Mouse (Mus musculus) inflammation-experienced regulatory T-cells, adult 6 months (primary cell): ENCODE data around the gene Olfr1395. TPM values are rescaled to one million over a fixed set of nuclear protein-coding genes. Genes with fewer than 3 reads are reported as not detected.
"Not testable (repeated sequence)": the region's sequence is repeated elsewhere in the genome, so short reads cannot be mapped to it uniquely, and the experiment has no call there.

ENCODE experiments used
- ATAC-seq: one replicate; pipeline ENCODE4 v1.8.0; 2017
- polyA plus RNA-seq, 3 experiments: library from polyadenylated mRNA; unstranded; fragments of 100-300 nt; shearing (Covaris generic); gene quantifications; one replicate each; pipeline ENCODE4 v1.2.1; 2017

Olfr1395 gene
- polyA plus RNA-seq, 3 experiments from 2014 or later = not detected

GRCm38 (mm10) chr11:49175345-49175744, 33.3 kb downstream of the Olfr1395 start:
- no peak for ATAC-seq

- ATAC-seq = not testable (repeated sequence)
Observed at GRCm38 (mm10) chr11:49176047-49176779, 34.1 kb downstream of the Olfr1395 start.

- ATAC-seq = no peak
Observed at GRCm38 (mm10) chr11:49183172-49183571, 41.1 kb downstream of the Olfr1395 start.

GRCm38 (mm10) chr11:49186452-49186851, 44.4 kb downstream of the Olfr1395 start:
- ATAC-seq = no peak

- ATAC-seq = no peak
Observed at GRCm38 (mm10) chr11:49186955-49187488, 44.9 kb downstream of the Olfr1395 start, which contains the start of gene Btnl9. TSS of gene Btnl9 (minus strand) at chr11:49187159.

GRCm38 (mm10) chr11:49187701-49188100, 45.6 kb downstream of the Olfr1395 start:
- ATAC-seq = no peak

GRCm38 (mm10) chr11:49189737-49190136, 47.7 kb downstream of the Olfr1395 start:
- ATAC-seq = peak; percentile 60

GRCm38 (mm10) chr11:49191083-49191482, 49.0 kb downstream of the Olfr1395 start:
- no peak for ATAC-seq

- ATAC-seq = not testable (repeated sequence)
Observed at GRCm38 (mm10) chr11:49194771-49195170, 52.7 kb downstream of the Olfr1395 start.

- ATAC-seq = no peak
Observed at GRCm38 (mm10) chr11:49195819-49196322, 53.8 kb downstream of the Olfr1395 start.

Other genes starting within 250 kb of the Olfr1395 start
- gene Gm5431, start 240.1 kb upstream of the Olfr1395 start, polyA plus RNA-seq = under 1 TPM; 0.22 to 0.59 (median 0.56) TPM
- 100 to 1,000 TPM; 181 to 259 (median 225) TPM for gene Psme2b, start 196.1 kb upstream of the Olfr1395 start, polyA plus RNA-seq
- gene Olfr56, start 163.4 kb upstream of the Olfr1395 start, polyA plus RNA-seq = under 1 TPM; 0.40 to 0.94 (median 0.52) TPM
- gene 9930111J21Rik1, start 162.9 kb upstream of the Olfr1395 start, polyA plus RNA-seq = 100 to 1,000 TPM; 121 to 163 (median 155) TPM
- gene Gm12185, start 150.0 kb upstream of the Olfr1395 start, polyA plus RNA-seq = 1 to 10 TPM; 3.0 to 8.4 (median 5.0) TPM
- 100 to 1,000 TPM; 207 to 408 (median 255) TPM for gene Tgtp1, start 148.1 kb upstream of the Olfr1395 start, polyA plus RNA-seq
- gene 9930111J21Rik2, start 91.0 kb upstream of the Olfr1395 start, polyA plus RNA-seq = 100 to 1,000 TPM; 118 to 148 (median 136) TPM
- 100 to 1,000 TPM; 344 to 542 (median 352) TPM for gene Tgtp2, start 78.1 kb upstream of the Olfr1395 start, polyA plus RNA-seq
- gene Ifi47, start 65.7 kb upstream of the Olfr1395 start, polyA plus RNA-seq = 100 to 1,000 TPM; 364 to 477 (median 416) TPM
- gene Olfr1396, start 27.4 kb upstream of the Olfr1395 start, polyA plus RNA-seq = under 1 TPM in 2 of 3 experiments, not detected in 1; 0.67 to 0.74 TPM
- gene Olfr1394, start 12.1 kb downstream of the Olfr1395 start, polyA plus RNA-seq = not detected
- gene Btnl9, start 44.9 kb downstream of the Olfr1395 start, polyA plus RNA-seq = under 1 TPM in 1 of 3 experiments, not detected in 2; 0.39 TPM
- 10 to 100 TPM; 43.8 to 49.9 (median 49.6) TPM for gene Zfp62, start 61.0 kb downstream of the Olfr1395 start, polyA plus RNA-seq
- 10 to 100 TPM; 62.3 to 88.6 (median 70.5) TPM for gene Mgat1, start 101.9 kb downstream of the Olfr1395 start, polyA plus RNA-seq
- not detected for gene Olfr1393, start 136.0 kb downstream of the Olfr1395 start, polyA plus RNA-seq
- not detected for gene Olfr1392, start 143.0 kb downstream of the Olfr1395 start, polyA plus RNA-seq
- gene Olfr10, start 162.5 kb downstream of the Olfr1395 start, polyA plus RNA-seq = not detected
- not detected for gene Olfr1391, start 180.5 kb downstream of the Olfr1395 start, polyA plus RNA-seq
- under 1 TPM in 1 of 3 experiments, not detected in 2; 0.12 TPM for gene Olfr1390, start 192.9 kb downstream of the Olfr1395 start, polyA plus RNA-seq